Mouse (Mus musculus) liver, embryonic 12.5 days (tissue): ENCODE measurements around the gene Gm9803. TPM values are rescaled to one million over a fixed set of nuclear protein-coding genes. Genes with fewer than 3 reads are reported as not detected.
A peak's percentile ranks its signal among the peaks of the same experiment; 100 is the strongest.

Source experiments
- ATAC-seq: fragments of 200-750 bp; cut with Nextera tagmentation; 2 replicates; pipeline ENCODE4 v1.8.0; 2017; ENCODE audit warnings: moderate number of reproducible peaks, mild to moderate bottlenecking, moderate library complexity
- H3K27ac ChIP-seq: fragments of 300-500 bp; sonication (generic); 2 replicates; pipeline ENCODE4 v1.5.1; 2016; ENCODE audit warnings: mild to moderate bottlenecking
- H3K27me3 ChIP-seq: fragments of 300-500 bp; sonication (generic); replicated peaks from 2 replicates; pipeline ENCODE4 v1.6.1; 2016; ENCODE audit warnings: mild to moderate bottlenecking, moderate library complexity
- H3K36me3 ChIP-seq: fragments of 300-500 bp; sonication (generic); 2 replicates; pipeline ENCODE4 v1.6.1; 2016; ENCODE audit warnings: mild to moderate bottlenecking, moderate library complexity
- H3K4me1 ChIP-seq: fragments of 300-500 bp; sonication (generic); 2 replicates; pipeline ENCODE4 v1.6.1; 2016
- H3K4me2 ChIP-seq: fragments of 300-500 bp; sonication (generic); 2 replicates; pipeline ENCODE4 v1.6.1; 2016; ENCODE audit warnings: mild to moderate bottlenecking, moderate library complexity
- H3K4me3 ChIP-seq: fragments of 300-500 bp; sonication (generic); 2 replicates; pipeline ENCODE4 v1.5.1; 2016; ENCODE audit warnings: mild to moderate bottlenecking, moderate library complexity
- H3K9ac ChIP-seq: fragments of 300-500 bp; sonication (generic); 2 replicates; pipeline ENCODE4 v1.6.1; 2016; ENCODE audit warnings: mild to moderate bottlenecking, moderate library complexity
- H3K9me3 ChIP-seq: fragments of 300-500 bp; sonication (generic); replicated peaks from 2 replicates; pipeline ENCODE4 v1.6.1; 2016; ENCODE audit warnings: mild to moderate bottlenecking, moderate library complexity
- WGBS: fragments of 180-500 bp; shearing (Covaris S2); methylation state at CpG from one replicate; pipeline ENCODE4 v1.1.7; 2016; ENCODE audit not compliant: insufficient replicate concordance; 5-methylcytosine and 5-hydroxymethylcytosine counted together
- polyA plus RNA-seq: library from polyadenylated mRNA; unstranded; fragments of >200 nt; fragmentation: Nextera tagmentation; extraction: Ambion mirVana; gene quantifications from 2 replicates; pipeline ENCODE4 v1.2.1, GENCODE M21; 2016

Gene Gm9803
- polyA plus RNA-seq, 1 experiment from 2014 or later = 9.6 TPM

DNA sequence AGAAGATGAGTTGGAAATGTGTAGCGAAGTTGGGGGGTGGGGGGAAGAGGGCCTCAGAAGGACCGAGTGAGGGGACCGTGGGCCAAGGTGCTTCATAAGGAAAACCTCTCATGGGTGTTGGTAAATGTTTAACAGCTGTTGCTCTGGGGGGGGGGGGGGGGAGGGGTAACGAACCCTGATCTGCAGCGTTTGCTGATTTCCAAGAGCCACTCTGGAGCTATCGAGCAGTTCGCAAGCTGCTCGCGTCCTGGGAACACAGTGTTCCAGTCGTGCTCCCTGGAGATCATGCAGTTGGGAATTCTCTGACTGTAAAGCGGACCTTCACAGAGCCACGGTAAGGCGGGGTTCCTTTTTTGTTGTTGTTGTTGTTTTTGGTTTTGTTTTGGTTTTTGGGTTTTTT, 5.5 kb upstream of the Gm9803 start:
- H3K4me2 ChIP-seq = 0 out of 2 replicates have a peak overlapping the region, but pooled peaks have one; percentile 7
- H3K9me3 ChIP-seq = no peaks in the 10 kb centered on the region
- H3K36me3 ChIP-seq = peaks cover 15% of the 10 kb centered on the region
- no peak overlapping the region for H3K9ac ChIP-seq
- H3K27me3 ChIP-seq = no peaks in the 10 kb centered on the region
- ATAC-seq = no peak
- 71% methylated on average over 13 of the region's 13 CpGs for WGBS
- H3K4me1 ChIP-seq = peaks cover 9% of the 10 kb centered on the region
- no peak overlapping the region for H3K27ac ChIP-seq
- H3K4me3 ChIP-seq = no peak overlapping the region

DNA sequence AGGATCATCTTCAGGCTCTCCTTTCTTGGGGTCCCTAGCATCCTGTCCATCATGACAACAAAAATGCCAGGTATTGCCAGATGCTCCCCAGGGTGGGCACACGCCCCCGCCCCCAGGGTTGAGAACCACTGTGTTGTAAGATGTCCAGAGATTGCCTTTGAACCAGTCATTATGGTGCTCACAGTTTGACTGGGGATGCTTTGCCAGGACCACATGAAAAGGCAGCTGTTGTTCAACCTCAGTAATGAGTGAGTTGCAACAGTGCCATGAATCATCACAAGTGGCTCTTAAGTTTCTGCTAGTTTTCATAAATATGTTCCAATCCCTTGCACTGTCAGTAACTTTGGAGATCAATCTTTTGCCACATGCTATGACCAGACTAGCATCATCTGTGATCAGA, 3.9 kb upstream of the Gm9803 start:
- Histone ChIP-seq H3K4me1 (peaks cover 9% of the 10 kb centered on the region), H3K36me3 (peaks cover 7% of the 10 kb centered on the region), H3K27me3 (no peaks in the 10 kb centered on the region), H3K4me2 (no peak overlapping the region), H3K4me3 (no peak overlapping the region), H3K9me3 (no peaks in the 10 kb centered on the region), H3K27ac (no peak overlapping the region), H3K9ac (no peak overlapping the region)
- no peak for ATAC-seq
- WGBS = 76% methylated on average over 2 of the region's 2 CpGs

DNA sequence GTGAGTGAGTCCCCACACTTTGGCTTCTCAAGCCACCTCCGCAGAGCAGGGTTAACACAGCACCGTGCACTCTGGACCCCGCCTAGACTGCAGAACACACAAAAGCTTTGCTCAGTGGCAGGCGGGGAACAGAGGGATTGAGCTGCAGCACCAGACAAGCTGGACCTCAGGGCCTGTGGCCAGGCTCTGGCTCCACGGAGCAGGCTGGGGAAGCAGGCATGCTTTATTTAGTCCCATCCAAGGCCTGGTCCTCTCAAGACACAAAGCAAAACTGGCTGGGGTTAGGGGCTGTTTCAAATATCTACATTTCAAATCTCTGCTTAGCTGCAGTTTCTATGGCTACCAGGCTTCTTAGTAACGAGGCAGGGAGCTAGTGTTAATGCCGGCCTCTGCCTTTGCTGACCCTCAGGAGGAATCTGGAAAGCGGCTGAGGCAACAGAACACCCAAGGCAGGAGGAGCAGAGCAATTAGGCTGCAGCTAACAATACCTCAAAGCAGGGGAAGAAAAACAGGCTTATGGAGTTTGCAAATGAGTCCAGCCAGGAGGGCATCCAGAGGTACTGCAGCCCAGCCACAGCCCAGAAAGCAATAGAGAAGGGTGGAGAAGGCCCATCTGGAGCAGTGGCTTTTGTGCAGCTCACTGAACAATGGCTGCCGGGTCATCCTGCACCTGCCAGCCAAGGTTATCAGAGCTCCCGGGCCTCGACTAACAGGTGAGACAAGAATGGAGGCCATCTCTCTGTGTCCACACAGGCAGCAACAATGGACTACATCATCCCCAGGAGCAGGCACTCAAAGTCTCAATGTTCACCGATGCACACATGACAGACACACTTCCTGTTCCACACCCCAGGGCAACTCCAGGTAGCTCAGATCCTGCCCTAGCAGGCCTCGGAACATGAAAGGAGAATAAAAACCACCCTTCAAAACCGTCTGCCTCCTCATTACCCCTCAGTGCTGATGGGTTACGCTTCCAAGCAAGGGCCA, 3.7 kb downstream of the Gm9803 start:
- Histone ChIP-seq H3K36me3 (peaks cover 68% of the 10 kb centered on the region), H3K4me3 (no peak overlapping the region), H3K27me3 (no peaks in the 10 kb centered on the region), H3K4me1 (peaks cover 13% of the 10 kb centered on the region), H3K27ac (no peak overlapping the region; the same call in 1 of the 2 replicates), H3K9me3 (no peaks in the 10 kb centered on the region), H3K4me2 (no peak overlapping the region), H3K9ac (no peak overlapping the region)
- WGBS = 61% methylated on average over 15 of the region's 15 CpGs
- ATAC-seq = peak; percentile 57

DNA sequence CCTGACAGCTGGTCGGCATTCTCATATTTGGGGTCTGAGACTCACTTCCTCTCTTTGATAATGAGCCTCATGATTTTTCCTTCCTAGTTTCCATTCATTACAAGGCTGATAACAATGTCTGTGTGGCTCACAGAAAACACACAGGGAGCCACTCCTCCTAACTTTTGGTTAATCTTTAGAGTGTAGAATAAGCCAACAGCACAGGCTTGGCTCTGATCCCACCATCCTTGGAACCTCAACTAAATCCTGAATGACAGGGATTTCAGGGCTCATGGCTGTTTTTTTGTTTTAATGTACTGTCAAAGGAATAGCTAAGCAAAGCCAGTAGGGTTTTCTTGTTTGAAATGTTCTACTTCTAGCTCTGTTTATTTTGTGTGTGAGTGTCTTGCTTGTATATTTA, 10.5 kb downstream of the Gm9803 start:
- H3K27ac ChIP-seq = no peak overlapping the region
- peaks cover 11% of the 10 kb centered on the region for H3K4me1 ChIP-seq
- no peak overlapping the region for H3K4me3 ChIP-seq
- ATAC-seq = no peak
- H3K4me2 ChIP-seq = no peak overlapping the region
- H3K9me3 ChIP-seq = no peaks in the 10 kb centered on the region
- WGBS = 28% methylated on average over 1 of the region's 1 CpGs
- no peak overlapping the region for H3K9ac ChIP-seq
- no peaks in the 10 kb centered on the region for H3K27me3 ChIP-seq
- peaks cover 52% of the 10 kb centered on the region for H3K36me3 ChIP-seq

DNA sequence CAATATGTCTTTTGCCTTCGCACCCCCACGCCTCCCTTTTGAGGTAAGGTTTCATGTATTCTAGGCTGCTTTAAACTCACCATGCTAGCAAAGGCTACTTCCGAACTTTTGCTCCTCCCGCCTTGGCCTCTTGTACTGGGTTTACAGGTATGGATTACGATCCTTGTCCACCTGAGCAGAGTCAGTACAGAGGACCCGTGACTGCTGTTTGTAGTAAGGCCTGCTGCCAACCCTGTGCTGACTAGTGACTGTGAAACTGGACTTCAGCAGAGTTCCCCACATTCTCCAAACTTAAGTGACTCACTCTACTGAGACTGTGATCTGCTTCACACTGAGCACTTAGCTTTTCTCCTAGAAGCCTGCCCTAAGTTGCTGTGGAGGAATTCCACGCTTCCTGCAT, 13.8 kb downstream of the Gm9803 start:
- no peaks in the 10 kb centered on the region for H3K27me3 ChIP-seq
- no peak overlapping the region for H3K4me3 ChIP-seq
- H3K9ac ChIP-seq = no peak overlapping the region
- peaks cover 20% of the 10 kb centered on the region for H3K36me3 ChIP-seq
- no peaks in the 10 kb centered on the region for H3K9me3 ChIP-seq
- H3K4me1 ChIP-seq = peaks cover 26% of the 10 kb centered on the region
- no peak overlapping the region for H3K4me2 ChIP-seq
- H3K27ac ChIP-seq = no peak overlapping the region
- ATAC-seq = no peak
- WGBS = 88% methylated on average over 7 of the region's 7 CpGs

DNA sequence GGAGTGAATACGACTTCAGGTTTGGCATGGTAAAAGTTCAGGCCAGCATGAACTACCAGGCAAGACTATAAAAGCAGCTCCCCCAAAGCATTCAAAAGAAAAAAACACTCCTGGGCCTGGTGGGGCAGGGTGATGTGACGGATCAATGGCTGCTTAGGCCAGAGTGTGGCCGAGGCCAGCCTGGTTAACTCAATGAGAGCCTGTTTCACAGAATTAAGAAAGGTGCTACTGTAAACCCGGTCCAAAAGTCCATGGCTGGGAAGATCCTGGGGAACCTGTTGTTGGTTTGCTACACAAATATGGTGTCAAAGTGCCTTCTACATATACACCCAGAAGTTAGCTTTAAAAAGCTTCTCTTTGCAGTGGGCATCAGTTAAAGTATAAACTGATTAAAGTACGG, 14.9 kb downstream of the Gm9803 start:
- Histone ChIP-seq H3K27me3 (no peaks in the 10 kb centered on the region), H3K4me1 (peaks cover 26% of the 10 kb centered on the region), H3K4me2 (peak overlapping the region; percentile 86; the same call in 1 of the 2 replicates), H3K36me3 (peaks cover 14% of the 10 kb centered on the region), H3K4me3 (no peak overlapping the region), H3K27ac (no peak overlapping the region), H3K9me3 (no peaks in the 10 kb centered on the region), H3K9ac (no peak overlapping the region)
- 85% methylated on average over 5 of the region's 5 CpGs for whole genome bisulfite sequencing
- no peak for ATAC-seq

DNA sequence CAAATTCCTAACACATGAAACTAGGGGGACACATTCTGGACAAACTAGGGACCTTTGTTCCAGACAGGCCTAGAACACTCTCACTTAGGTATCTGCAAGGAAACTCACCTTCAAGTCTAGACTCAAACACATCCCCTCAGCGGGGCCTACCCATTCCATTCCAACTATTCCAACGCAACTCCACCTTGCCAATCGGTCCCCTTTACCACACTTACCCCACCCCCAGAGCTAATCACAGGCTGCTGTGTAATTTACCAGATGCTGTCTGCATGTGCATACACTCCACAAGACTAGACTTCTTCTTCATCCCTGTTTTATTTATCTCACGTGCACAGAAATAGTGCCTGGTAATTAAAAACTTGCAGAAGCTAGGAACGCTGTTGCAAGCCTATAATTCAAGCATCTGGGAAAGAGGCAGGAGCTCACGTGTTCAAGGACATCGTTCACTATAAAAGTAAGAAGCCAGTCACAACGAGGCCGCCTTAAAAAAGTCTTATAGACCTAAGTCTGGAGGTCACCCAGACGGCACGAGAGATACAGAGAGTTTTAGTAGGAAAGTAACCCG, 15.9 kb downstream of the Gm9803 start:
- peak overlapping the region; percentile 86 for H3K4me2 ChIP-seq
- H3K4me1 ChIP-seq = peaks cover 26% of the 10 kb centered on the region
- peak overlapping the region; percentile 95 for H3K4me3 ChIP-seq
- H3K9ac ChIP-seq = peak overlapping the region; percentile 95
- 13% methylated on average over 12 of the region's 12 CpGs for WGBS
- peaks cover 14% of the 10 kb centered on the region for H3K36me3 ChIP-seq
- no peak overlapping the region; the same call in 1 of the 2 replicates for H3K27ac ChIP-seq
- no peaks in the 10 kb centered on the region for H3K27me3 ChIP-seq
- ATAC-seq = no peak
- no peaks in the 10 kb centered on the region for H3K9me3 ChIP-seq

DNA sequence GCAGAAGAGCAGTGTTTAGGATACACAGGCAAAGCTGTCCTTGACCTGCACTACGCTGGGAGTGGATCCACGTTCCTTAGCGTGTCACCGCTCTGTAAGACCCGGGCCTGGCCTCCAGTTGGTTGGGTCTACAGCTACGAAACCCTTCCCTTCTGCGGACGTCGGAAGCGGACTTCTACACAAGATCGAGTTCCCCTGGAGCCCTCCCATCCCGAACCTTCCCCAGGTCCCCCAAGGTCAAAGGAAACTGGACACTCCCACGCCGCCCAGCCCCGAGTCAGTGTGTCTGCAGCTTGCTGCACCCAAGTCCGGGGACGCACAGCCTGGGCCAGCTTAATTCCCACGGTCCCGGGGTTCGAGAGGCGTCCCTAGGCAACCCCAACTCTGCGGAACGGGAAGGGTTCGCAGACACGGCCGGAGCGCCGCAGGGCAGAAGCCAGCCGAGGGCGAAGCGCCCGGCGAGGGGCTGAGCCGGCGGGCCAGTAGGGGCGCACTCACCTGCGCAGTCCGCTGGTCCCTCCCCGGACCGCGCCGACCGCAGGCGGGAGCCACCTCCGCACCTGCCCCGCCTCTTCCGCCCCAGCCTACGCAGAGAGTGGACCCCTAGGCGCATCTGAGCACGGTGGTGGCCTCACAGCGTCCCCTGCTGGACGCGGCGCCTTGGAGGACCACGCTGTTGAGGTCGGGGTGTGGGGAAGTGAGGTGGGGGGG, 16.7 kb downstream of the Gm9803 start, which contains the start of gene 1700021F05Rik:
Gene 1700021F05Rik (minus strand): TSS at position 553 of the 711 bp plus-strand sequence.
- Histone ChIP-seq H3K4me1 (peaks cover 26% of the 10 kb centered on the region), H3K4me3 (peak within 1 kb of the TSS; percentile 95), H3K9ac (peak within 1 kb of the TSS; percentile 95), H3K9me3 (no peaks in the 10 kb centered on the region), H3K27ac (peak within 1 kb of the TSS; percentile 79), H3K36me3 (peaks cover 10% of the 10 kb centered on the region), H3K27me3 (no peaks in the 10 kb centered on the region), H3K4me2 (peak within 1 kb of the TSS; percentile 86)
- ATAC-seq = peak; percentile 100
- under 1% methylated on average over 55 of the region's 56 CpGs for WGBS

DNA sequence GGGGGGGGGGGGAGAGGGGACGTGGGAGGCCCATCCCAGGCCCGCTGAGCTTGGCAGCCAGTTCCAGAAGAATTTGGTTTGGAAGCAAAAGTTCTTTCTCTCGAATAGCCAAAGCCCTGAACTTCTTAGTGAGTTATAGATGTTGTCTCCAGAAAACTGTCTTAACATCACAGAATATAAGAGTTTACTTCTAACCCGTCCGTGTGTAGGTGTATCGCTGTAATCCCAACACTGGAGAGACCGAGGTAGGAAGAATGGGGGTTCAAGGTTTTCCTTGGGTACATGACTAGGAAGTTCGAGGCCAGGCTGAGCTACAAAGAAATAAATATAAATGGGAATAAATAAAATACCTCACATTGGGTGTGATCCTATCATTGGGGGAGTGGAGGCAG, 17.3 kb downstream of the Gm9803 start:
- no peak for ATAC-seq
- H3K27ac ChIP-seq = 0 out of 2 replicates have a peak overlapping the region, but pooled peaks have one; percentile 25
- 37% methylated on average over 7 of the region's 8 CpGs for WGBS

DNA sequence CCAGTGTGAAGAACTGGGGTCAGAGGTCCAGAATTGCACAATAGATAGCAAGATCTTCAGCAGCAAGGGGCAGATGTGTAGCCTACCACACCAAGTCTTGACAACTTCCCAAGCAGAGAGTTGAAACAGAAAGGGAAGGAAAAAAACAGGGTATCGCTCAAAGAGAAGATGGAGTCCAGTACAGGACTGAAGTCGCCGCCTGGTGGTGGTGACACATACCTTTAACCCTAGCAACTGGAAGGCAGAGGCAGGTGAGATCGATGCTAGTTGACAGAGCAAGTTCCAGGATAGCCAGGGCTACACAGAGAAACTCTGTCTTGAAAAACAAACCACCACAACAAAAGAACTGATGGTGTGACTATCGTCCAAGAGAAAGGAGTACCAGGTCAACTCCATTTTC, 25.5 kb downstream of the Gm9803 start:
- no peaks in the 10 kb centered on the region for H3K36me3 ChIP-seq
- H3K9me3 ChIP-seq = no peaks in the 10 kb centered on the region
- 47% methylated on average over 5 of the region's 5 CpGs for WGBS
- H3K4me3 ChIP-seq = no peak overlapping the region
- H3K4me1 ChIP-seq = no peaks in the 10 kb centered on the region
- H3K9ac ChIP-seq = no peak overlapping the region
- H3K27ac ChIP-seq = no peak overlapping the region
- no peak overlapping the region for H3K4me2 ChIP-seq
- no peak for ATAC-seq
- H3K27me3 ChIP-seq = 0 out of 2 replicates have a peak, but pooled peaks cover 7% of the 10 kb centered on the region

More for the DNA sequence above, 17.3 kb downstream of the Gm9803 start:
- Histone ChIP-seq H3K9me3 (no peaks in the 10 kb centered on the region), H3K27me3 (no peaks in the 10 kb centered on the region), H3K4me1 (peaks cover 26% of the 10 kb centered on the region), H3K4me2 (peak overlapping the region; percentile 86), H3K4me3 (peak overlapping the region; percentile 95), H3K9ac (peak overlapping the region; percentile 95; the same call in 1 of the 2 replicates), H3K36me3 (peaks cover 4% of the 10 kb centered on the region)

DNA sequence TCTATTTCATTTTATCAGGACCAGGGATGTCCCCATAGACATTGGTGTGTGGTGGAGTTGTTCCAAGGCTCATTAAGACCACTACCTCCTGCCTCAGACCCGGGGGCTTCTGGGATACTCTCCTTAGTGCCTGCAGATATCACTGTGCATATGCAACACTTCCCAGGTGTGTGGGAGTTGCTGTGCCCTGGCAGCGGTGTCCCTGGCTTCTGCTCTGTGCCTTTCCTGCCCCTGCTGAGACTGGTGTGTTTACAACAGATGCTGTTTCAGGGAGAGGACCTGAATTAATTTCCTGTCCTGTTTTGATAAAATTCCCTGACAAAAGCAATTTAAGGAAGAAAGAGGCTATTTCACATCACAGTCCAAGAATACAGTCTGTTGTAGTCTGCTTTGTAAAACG, 27.0 kb downstream of the Gm9803 start:
- Histone ChIP-seq H3K36me3 (no peaks in the 10 kb centered on the region), H3K4me1 (no peaks in the 10 kb centered on the region), H3K9ac (no peak overlapping the region), H3K9me3 (no peaks in the 10 kb centered on the region), H3K27me3 (0 out of 2 replicates have a peak, but pooled peaks cover 7% of the 10 kb centered on the region), H3K4me3 (no peak overlapping the region), H3K4me2 (no peak overlapping the region), H3K27ac (no peak overlapping the region)
- ATAC-seq = no peak
- WGBS = 28% methylated on average over 3 of the region's 3 CpGs
